Mouse (Mus musculus): ENCODE measurements around the gene Cacna1d.

DNA sequence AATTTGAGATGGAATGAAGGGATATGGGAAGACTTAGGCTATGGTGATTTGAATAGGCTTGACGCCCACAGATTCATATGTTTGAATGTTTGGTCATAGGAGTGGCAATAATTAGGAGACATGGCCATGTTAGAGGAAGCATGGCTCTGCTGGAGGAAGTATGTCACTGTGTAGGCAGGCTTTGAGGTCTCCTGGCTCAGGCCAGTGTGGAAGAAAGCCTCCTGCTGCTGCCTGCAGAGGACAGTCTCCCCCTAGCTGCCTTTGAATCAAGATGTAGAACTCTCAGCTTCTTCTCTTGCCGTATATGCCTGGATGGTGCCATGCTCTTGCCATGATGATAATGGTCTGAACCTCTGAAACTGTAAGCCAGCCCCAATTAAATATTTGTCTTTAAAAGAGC is 120.2 kb downstream of the Cacna1d start:
- TF ChIP-seq EP300 (IDR thresholded peaks at IDR 0.05; ENCODE audit: low read depth), result no peak
- no peak for TF ChIP-seq CTCF (IDR thresholded peaks at IDR 0.05; ENCODE audit: low read depth)

Data from heart, postnatal 0 days (tissue).